Mouse (Mus musculus): ENCODE measurements around the gene Iqch.

Iqch gene

DNA sequence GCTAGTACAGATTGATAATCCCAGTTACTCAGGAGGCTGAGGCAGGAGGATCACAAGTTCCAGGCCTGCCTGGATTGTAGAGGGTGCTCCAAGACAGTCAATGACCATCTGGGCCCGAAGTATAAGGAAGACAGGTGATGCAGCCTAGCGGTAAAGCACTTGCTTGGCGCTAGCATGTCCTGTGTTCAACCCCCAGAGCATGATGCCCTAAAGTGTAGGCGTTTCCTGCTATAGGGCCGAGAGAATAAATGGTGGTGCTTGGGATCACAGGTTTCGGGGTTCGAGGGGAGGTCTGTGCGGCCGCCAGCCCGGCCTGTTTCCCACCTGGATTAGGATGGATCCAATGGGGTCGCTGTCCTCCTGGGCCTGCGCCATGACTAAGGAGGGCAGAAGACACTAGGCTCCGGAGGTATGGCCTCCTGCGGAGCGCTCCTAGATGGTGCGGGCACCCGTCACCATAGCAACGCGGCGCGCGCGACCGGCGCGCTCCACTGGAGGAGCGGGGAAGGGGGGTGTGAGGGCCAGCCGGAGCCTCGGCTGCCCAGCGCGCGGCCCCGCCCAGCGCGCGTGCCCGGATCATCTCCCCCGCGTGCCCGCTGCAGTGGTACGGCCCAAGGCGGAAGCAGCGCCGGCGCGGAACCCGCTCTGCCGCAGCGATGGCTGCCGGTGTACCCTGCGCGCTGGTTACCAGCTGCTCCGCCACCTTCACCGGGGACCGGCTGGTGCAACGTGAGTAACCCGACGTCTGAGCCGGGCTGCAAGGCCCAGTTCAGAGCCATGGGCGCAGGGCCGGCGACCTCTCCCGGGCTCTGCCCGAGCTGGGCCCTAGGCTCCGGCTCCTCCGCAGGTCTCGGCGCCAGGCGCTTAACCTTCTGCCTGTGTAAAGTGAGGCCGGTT, at the start of gene Iqch, which contains the start of gene Aagab:
TSS of gene Iqch (minus strand) at position 451 of the 897 bp plus-strand sequence.
TSS of gene Aagab (plus strand) at position 618 of the 897 bp plus-strand sequence.
- peak; percentile 100 for DNase-seq (ENCODE audit: low read depth, low spot score)

GRCm38 (mm10) chr9:63651594-63651993, 49.3 kb upstream of the Iqch start:
- DNase-seq (ENCODE audit: low read depth, low spot score): no peak

GRCm38 (mm10) chr9:63650905-63651304, 48.6 kb upstream of the Iqch start:
- DNase-seq (ENCODE audit: low read depth, low spot score): no peak

GRCm38 (mm10) chr9:63649841-63650545, 47.7 kb upstream of the Iqch start:
- peak; percentile 40 for DNase-seq (ENCODE audit: low read depth, low spot score)

- no peak for DNase-seq (ENCODE audit: low read depth, low spot score)
Observed at GRCm38 (mm10) chr9:63648520-63648918, 46.2 kb upstream of the Iqch start.

- no peak for DNase-seq (ENCODE audit: low read depth, low spot score)
Observed at GRCm38 (mm10) chr9:63647581-63648519, 45.6 kb upstream of the Iqch start.

DNA sequence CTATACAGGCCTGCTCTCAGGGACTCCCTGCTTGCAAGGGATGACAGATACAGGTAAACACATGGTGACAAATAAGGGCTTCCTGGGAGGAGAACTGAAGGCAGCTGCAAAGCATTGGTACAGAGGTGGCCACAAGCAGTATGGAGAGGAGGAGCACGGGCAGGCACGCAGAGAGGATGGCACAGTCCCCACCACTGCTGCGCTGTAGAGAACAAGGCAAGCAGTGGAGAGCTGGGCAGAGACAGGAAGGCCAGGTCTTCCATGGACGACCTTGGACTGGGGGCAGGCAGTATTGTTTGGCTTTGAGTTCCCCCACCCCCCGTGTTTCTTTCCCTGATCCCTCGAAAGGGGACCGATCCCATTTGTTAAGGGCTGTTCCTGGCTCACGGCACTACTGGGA, 42.8 kb upstream of the Iqch start:
- DNase-seq (ENCODE audit: low read depth, low spot score): no peak

GRCm38 (mm10) chr9:63644011-63644410, 41.7 kb upstream of the Iqch start:
- no peak for DNase-seq (ENCODE audit: low read depth, low spot score)

DNA sequence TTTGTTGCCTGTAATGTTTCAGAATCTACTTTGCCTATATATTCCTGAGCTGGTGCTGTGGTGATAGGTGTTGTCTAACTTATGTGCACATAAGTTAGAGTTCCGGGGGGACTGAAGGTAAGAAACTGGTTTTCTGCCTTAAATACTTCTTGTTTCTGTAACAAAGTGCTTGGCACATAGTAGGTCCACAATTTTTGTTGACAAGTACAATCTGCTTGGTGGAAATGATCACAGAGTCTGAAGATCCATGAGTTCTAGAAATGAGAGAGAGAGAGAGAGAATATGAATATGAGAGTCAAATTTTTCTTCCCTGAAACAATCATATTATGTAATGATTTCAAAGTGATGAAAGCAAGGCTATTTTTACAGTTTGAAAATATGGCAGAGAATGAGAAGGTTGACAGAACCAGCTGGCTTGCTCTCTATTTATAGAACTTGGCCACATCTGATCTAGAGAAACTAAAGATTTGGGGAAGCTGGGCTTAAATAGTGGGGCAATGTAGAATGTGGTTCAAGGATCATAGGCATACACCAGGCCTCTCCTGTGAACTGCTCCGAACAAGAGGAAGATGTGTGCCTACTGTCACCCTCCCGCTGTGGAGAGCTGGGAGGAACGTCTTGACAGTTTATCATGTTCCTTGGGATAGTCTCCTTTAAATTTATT, 39.8 kb upstream of the Iqch start:
- DNase-seq (ENCODE audit: low read depth, low spot score): no peak

- no peak for DNase-seq (ENCODE audit: low read depth, low spot score)
Observed at GRCm38 (mm10) chr9:63636113-63636512, 33.8 kb upstream of the Iqch start.

- DNase-seq (ENCODE audit: low read depth, low spot score): no peak
Observed at GRCm38 (mm10) chr9:63633334-63633733, 31.0 kb upstream of the Iqch start.

- no peak for DNase-seq (ENCODE audit: low read depth, low spot score)
Observed at GRCm38 (mm10) chr9:63632924-63633323, 30.6 kb upstream of the Iqch start.

GRCm38 (mm10) chr9:63632045-63632444, 29.8 kb upstream of the Iqch start:
- no peak for DNase-seq (ENCODE audit: low read depth, low spot score)

DNA sequence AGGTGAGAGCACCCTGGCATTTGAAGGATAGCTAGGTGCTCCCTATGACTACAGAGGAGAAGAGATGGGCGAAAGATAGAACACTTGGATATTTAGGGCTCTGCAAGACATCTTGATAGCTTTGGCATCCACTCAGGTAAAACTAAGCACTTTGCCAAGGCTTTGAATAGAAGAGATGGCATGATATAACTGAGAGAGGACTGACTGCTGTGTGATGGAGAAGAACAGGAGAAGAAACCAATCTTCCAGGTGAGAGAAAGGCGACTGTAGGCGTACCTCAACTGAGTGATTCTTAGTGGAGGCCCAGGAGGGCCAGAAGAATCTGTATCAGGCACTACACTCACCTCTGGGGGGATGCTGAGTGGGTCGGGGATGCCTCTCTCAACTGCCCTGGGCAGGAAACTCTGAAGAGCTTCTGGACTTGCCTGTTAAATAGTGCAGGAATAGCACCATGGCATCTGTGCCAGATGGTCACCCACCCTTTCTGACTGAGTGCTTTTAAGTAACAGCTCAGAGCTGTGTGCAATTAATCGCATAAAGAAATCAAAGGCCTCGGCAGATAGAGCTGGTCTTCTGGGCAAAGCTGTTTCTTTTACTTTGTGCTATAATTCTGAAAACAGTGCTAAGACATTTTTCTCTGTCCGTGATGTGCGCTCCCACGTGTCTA, 22.9 kb upstream of the Iqch start:
- DNase-seq (ENCODE audit: low read depth, low spot score): no peak

DNA sequence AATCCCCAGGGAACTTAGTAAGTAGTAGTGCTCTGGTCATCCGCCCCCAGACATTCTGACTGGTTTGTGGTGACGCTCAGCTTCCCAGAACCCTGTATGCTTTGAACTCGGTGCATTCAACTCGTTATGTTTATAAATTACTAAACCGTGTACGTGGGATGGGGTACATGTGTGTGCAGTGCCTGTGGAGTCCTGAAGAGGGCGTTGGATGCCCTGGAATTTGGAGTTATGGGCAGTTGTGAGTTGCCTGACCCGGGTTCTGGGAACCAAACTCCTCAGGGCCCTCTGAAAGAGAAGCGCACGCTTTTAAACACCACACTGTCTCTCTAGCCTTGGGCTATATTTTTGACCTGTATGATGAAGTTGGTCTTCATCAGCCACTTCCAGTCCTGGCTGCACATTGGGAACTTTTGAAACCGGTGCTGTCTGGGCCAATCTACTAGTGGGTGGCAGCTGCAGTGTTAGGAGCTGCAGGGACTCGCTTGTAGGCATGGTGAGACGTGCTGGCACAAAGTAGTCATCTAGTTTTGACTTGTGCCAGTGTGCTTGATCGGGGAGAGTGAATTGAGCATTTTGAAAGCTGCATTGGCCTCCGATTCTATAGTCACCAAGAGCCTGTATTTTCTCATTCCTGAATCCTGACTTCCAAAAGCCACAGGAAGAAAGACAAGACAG, 21.7 kb upstream of the Iqch start:
- DNase-seq (ENCODE audit: low read depth, low spot score): no peak

DNA sequence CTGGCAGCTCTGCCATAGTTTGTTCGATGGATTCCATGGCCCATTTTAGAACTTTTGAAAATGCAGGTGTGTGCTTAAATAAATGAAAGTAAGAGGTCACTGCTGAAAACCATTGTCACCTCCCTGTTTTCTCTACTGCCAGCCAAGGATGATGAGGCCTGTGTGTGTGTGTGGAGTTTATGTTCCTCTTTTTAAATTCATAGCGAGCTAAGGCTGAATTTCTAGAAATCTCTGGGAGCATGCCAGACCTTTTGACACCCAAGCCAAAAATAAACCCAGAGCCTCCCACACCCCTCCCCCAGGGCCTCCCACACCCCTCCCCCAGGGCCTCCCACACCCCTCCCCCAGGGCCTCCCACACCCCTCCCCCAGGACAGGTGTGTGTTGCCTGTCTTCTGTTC, 15.7 kb upstream of the Iqch start:
- no peak for DNase-seq (ENCODE audit: low read depth, low spot score)

GRCm38 (mm10) chr9:63614018-63614985, 12.0 kb upstream of the Iqch start:
- no peak for DNase-seq (ENCODE audit: low read depth, low spot score)

DNA sequence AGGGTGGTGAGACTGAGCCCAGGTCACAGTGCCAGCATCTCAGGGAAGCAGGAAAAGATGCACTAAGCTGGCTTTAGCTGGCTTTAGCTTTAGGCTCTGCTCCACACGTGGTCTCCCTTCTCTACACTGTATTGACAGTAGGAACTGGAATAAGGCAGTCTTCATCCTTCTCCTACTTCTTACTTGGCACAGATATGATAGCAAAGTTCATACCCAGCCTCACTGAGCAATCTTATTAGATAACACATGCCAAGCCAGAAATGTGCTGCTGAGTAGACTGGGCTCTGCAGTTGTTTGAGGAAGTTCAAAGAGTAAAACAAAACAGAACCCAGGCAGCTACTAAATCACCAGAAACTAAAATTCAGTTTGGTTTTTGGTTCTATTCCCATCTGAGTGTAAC, 11.3 kb upstream of the Iqch start:
- no peak for DNase-seq (ENCODE audit: low read depth, low spot score)

Data from CD4-positive helper T cell, adult 2 months (primary cell).